Mouse (Mus musculus) hindbrain, embryonic 12.5 days (tissue): Measurements from ENCODE around the gene Foxo4. TPM values are rescaled to one million over a fixed set of nuclear protein-coding genes. Genes with fewer than 3 reads are reported as not detected.

ENCODE experiments used
- ATAC-seq: fragments of 200-750 bp; cut with Nextera tagmentation; 2 replicates; pipeline ENCODE4 v1.8.0; 2017; ENCODE audit warnings: moderate TSS enrichment; ENCODE audit not compliant: low FRiP score
- H3K27ac ChIP-seq: fragments of 300-500 bp; sonication (generic); 2 replicates; pipeline ENCODE4 v1.5.1; 2016; ENCODE audit warnings: mild to moderate bottlenecking
- H3K27me3 ChIP-seq: fragments of 300-500 bp; sonication (generic); 2 replicates; pipeline ENCODE4 v1.6.1; 2016; ENCODE audit warnings: mild to moderate bottlenecking
- H3K36me3 ChIP-seq: fragments of 300-500 bp; sonication (generic); 2 replicates; pipeline ENCODE4 v1.6.1; 2016; ENCODE audit warnings: mild to moderate bottlenecking
- H3K4me1 ChIP-seq: fragments of 300-500 bp; sonication (generic); 2 replicates; pipeline ENCODE4 v1.6.1; 2016
- H3K4me2 ChIP-seq: fragments of 300-500 bp; sonication (generic); replicated peaks from 2 replicates; pipeline ENCODE4 v1.6.1; 2016; ENCODE audit warnings: mild to moderate bottlenecking
- H3K4me3 ChIP-seq: fragments of 300-500 bp; sonication (generic); 2 replicates; pipeline ENCODE4 v1.5.1; 2016; ENCODE audit warnings: mild to moderate bottlenecking
- H3K9ac ChIP-seq: fragments of 300-500 bp; sonication (generic); 2 replicates; pipeline ENCODE4 v1.6.1; 2016; ENCODE audit warnings: mild to moderate bottlenecking, moderate library complexity
- H3K9me3 ChIP-seq: fragments of 300-500 bp; sonication (generic); replicated peaks from 2 replicates; pipeline ENCODE4 v1.6.1; 2016; ENCODE audit warnings: mild to moderate bottlenecking
- whole genome bisulfite sequencing: fragments of 180-500 bp; shearing (Covaris S2); methylation state at CpG from one replicate; pipeline ENCODE4 v1.1.7; 2016; 5-methylcytosine and 5-hydroxymethylcytosine counted together
- polyA plus RNA-seq: library from polyadenylated mRNA; unstranded; fragments of >200 nt; fragmentation: Nextera tagmentation; extraction: Ambion mirVana; gene quantifications from 2 replicates; pipeline ENCODE4 v1.2.1, GENCODE M21; 2016

Gene Foxo4
- polyA plus RNA-seq, 1 experiment from 2014 or later = 1.8 TPM

GRCm38 (mm10) chrX:101268755-101269124 lies 14.4 kb downstream of the Foxo4 start, which contains the start of gene Gm20489:
TSS of gene Gm20489 (minus strand) at chrX:101269023.
- Histone ChIP-seq H3K9ac (no peak within 1 kb of the TSS), H3K4me1 (no peaks in the 10 kb centered on the region), H3K36me3 (no peaks in the 10 kb centered on the region), H3K4me3 (no peak within 1 kb of the TSS), H3K4me2 (no peak within 1 kb of the TSS), H3K27me3 (0 out of 2 replicates have a peak, but pooled peaks cover 7% of the 10 kb centered on the region), H3K27ac (no peak within 1 kb of the TSS), H3K9me3 (no peaks in the 10 kb centered on the region)
- no peak for ATAC-seq
- 54% methylated on average over 3 of the region's 3 CpGs for WGBS

- H3K27ac ChIP-seq = peak overlapping the region; percentile 70
- 0 out of 2 replicates have a peak, but pooled peaks cover 12% of the 10 kb centered on the region for H3K36me3 ChIP-seq
- H3K27me3 ChIP-seq = peaks cover 7% of the 10 kb centered on the region; the same call in 1 of the 2 replicates
- no peaks in the 10 kb centered on the region for H3K9me3 ChIP-seq
- no peak overlapping the region for H3K9ac ChIP-seq
- peak; percentile 32 for ATAC-seq
- WGBS = 23% methylated on average over 6 of the region's 6 CpGs
- H3K4me2 ChIP-seq = peak overlapping the region; percentile 50
- H3K4me3 ChIP-seq = peak overlapping the region; percentile 48
- 0 out of 2 replicates have a peak, but pooled peaks cover 5% of the 10 kb centered on the region for H3K4me1 ChIP-seq
Observed at GRCm38 (mm10) chrX:101273410-101273809, 19.1 kb downstream of the Foxo4 start.

- Histone ChIP-seq H3K4me3 (peak within 1 kb of the TSS; percentile 48), H3K4me2 (peak within 1 kb of the TSS; percentile 50), H3K36me3 (peaks cover 12% of the 10 kb centered on the region; the same call in 1 of the 2 replicates), H3K9ac (peak within 1 kb of the TSS; percentile 68), H3K4me1 (0 out of 2 replicates have a peak, but pooled peaks cover 5% of the 10 kb centered on the region), H3K27ac (peak within 1 kb of the TSS; percentile 70), H3K27me3 (peaks cover 7% of the 10 kb centered on the region; the same call in 1 of the 2 replicates), H3K9me3 (no peaks in the 10 kb centered on the region)
- ATAC-seq = peak; percentile 97
- WGBS = 24% methylated on average over 51 of the region's 54 CpGs
Observed at GRCm38 (mm10) chrX:101273875-101274738, 19.8 kb downstream of the Foxo4 start, which contains the start of gene Med12. TSS of gene Med12 (plus strand) at chrX:101274030.

- no peak overlapping the region for H3K4me2 ChIP-seq
- no peaks in the 10 kb centered on the region for H3K4me1 ChIP-seq
- no peak overlapping the region for H3K27ac ChIP-seq
- peaks cover 4% of the 10 kb centered on the region; the same call in 1 of the 2 replicates for H3K27me3 ChIP-seq
- WGBS = 82% methylated on average over 6 of the region's 6 CpGs
- H3K4me3 ChIP-seq = no peak overlapping the region
- H3K9ac ChIP-seq = no peak overlapping the region
- no peaks in the 10 kb centered on the region for H3K9me3 ChIP-seq
- no peak for ATAC-seq
- peaks cover 68% of the 10 kb centered on the region for H3K36me3 ChIP-seq
Observed at GRCm38 (mm10) chrX:101282813-101283212, 28.5 kb downstream of the Foxo4 start.

- peaks cover 81% of the 10 kb centered on the region for H3K36me3 ChIP-seq
- no peak for ATAC-seq
- H3K4me3 ChIP-seq = no peak overlapping the region
- WGBS = 21% methylated on average over 6 of the region's 6 CpGs
- H3K27me3 ChIP-seq = peaks cover 4% of the 10 kb centered on the region; the same call in 1 of the 2 replicates
- no peak overlapping the region for H3K9ac ChIP-seq
- no peaks in the 10 kb centered on the region for H3K9me3 ChIP-seq
- H3K4me1 ChIP-seq = no peaks in the 10 kb centered on the region
- no peak overlapping the region for H3K4me2 ChIP-seq
- H3K27ac ChIP-seq = no peak overlapping the region
Observed at GRCm38 (mm10) chrX:101285534-101285933, 31.2 kb downstream of the Foxo4 start.

- Histone ChIP-seq H3K4me2 (no peak overlapping the region), H3K27ac (no peak overlapping the region), H3K9ac (no peak overlapping the region), H3K27me3 (peaks cover 4% of the 10 kb centered on the region; the same call in 1 of the 2 replicates), H3K4me1 (no peaks in the 10 kb centered on the region), H3K4me3 (no peak overlapping the region), H3K36me3 (peaks cover 85% of the 10 kb centered on the region), H3K9me3 (no peaks in the 10 kb centered on the region)
- no peak for ATAC-seq
- 93% methylated on average over 14 of the region's 14 CpGs for WGBS
Observed at GRCm38 (mm10) chrX:101285953-101286670, 31.8 kb downstream of the Foxo4 start.

GRCm38 (mm10) chrX:101287543-101287942 lies 33.2 kb downstream of the Foxo4 start:
- Histone ChIP-seq H3K4me1 (no peaks in the 10 kb centered on the region), H3K4me2 (no peak overlapping the region), H3K36me3 (peaks cover 77% of the 10 kb centered on the region), H3K9me3 (no peaks in the 10 kb centered on the region), H3K9ac (no peak overlapping the region), H3K27me3 (peaks cover 6% of the 10 kb centered on the region; the same call in 1 of the 2 replicates), H3K4me3 (no peak overlapping the region), H3K27ac (no peak overlapping the region)
- 93% methylated on average over 3 of the region's 3 CpGs for WGBS
- no peak for ATAC-seq

GRCm38 (mm10) chrX:101288432-101288831 lies 34.1 kb downstream of the Foxo4 start:
- WGBS = 90% methylated on average over 6 of the region's 6 CpGs
- no peak overlapping the region for H3K4me3 ChIP-seq

GRCm38 (mm10) chrX:101289037-101289436 lies 34.7 kb downstream of the Foxo4 start:
- H3K36me3 ChIP-seq = peaks cover 73% of the 10 kb centered on the region
- no peaks in the 10 kb centered on the region for H3K4me1 ChIP-seq
- no peak for ATAC-seq
- no peak overlapping the region for H3K9ac ChIP-seq
- H3K4me3 ChIP-seq = no peak overlapping the region
- H3K27ac ChIP-seq = no peak overlapping the region
- H3K9me3 ChIP-seq = no peaks in the 10 kb centered on the region
- 89% methylated on average over 7 of the region's 7 CpGs for WGBS
- no peak overlapping the region for H3K4me2 ChIP-seq
- peaks cover 6% of the 10 kb centered on the region; the same call in 1 of the 2 replicates for H3K27me3 ChIP-seq

More at GRCm38 (mm10) chrX:101288432-101288831, 34.1 kb downstream of the Foxo4 start:
- H3K9ac ChIP-seq = no peak overlapping the region
- no peaks in the 10 kb centered on the region for H3K4me1 ChIP-seq
- no peak for ATAC-seq
- H3K4me2 ChIP-seq = no peak overlapping the region
- no peaks in the 10 kb centered on the region for H3K9me3 ChIP-seq
- peaks cover 6% of the 10 kb centered on the region; the same call in 1 of the 2 replicates for H3K27me3 ChIP-seq
- H3K36me3 ChIP-seq = peaks cover 76% of the 10 kb centered on the region
- H3K27ac ChIP-seq = no peak overlapping the region

GRCm38 (mm10) chrX:101290111-101290510 lies 35.8 kb downstream of the Foxo4 start:
- 92% methylated on average over 10 of the region's 10 CpGs for WGBS
- no peak for ATAC-seq
- H3K4me3 ChIP-seq = no peak overlapping the region
- H3K9ac ChIP-seq = no peak overlapping the region
- H3K27me3 ChIP-seq = peaks cover 6% of the 10 kb centered on the region; the same call in 1 of the 2 replicates
- peaks cover 64% of the 10 kb centered on the region for H3K36me3 ChIP-seq
- no peak overlapping the region for H3K4me2 ChIP-seq
- no peak overlapping the region for H3K27ac ChIP-seq
- H3K4me1 ChIP-seq = no peaks in the 10 kb centered on the region
- no peaks in the 10 kb centered on the region for H3K9me3 ChIP-seq

- Histone ChIP-seq H3K4me2 (peak within 1 kb of the TSS; percentile 48), H3K9me3 (no peaks in the 10 kb centered on the region), H3K27ac (peak within 1 kb of the TSS; percentile 83), H3K36me3 (peaks cover 16% of the 10 kb centered on the region), H3K4me1 (peaks cover 26% of the 10 kb centered on the region), H3K4me3 (peak within 1 kb of the TSS; percentile 44), H3K27me3 (no peaks in the 10 kb centered on the region; the same call in none of the 2 replicates), H3K9ac (peak within 1 kb of the TSS; percentile 71)
- WGBS = 24% methylated on average over 9 of the region's 24 CpGs
- peak; percentile 41 for ATAC-seq
Observed at GRCm38 (mm10) chrX:101299055-101299454, 44.7 kb downstream of the Foxo4 start, which contains the start of gene Nlgn3. TSS of gene Nlgn3 (plus strand) at chrX:101299168.
